Mouse (Mus musculus) liver, postnatal 0 days (tissue): Measurements from ENCODE around the gene Actr1b.

Experiments
- CTCF ChIP-seq: sonication (generic); IDR thresholded peaks from 2 replicates; pipeline ENCODE4 v1.5.1; 2016; ENCODE audit warnings: antibody characterized with exemption, low read depth
- EP300 ChIP-seq: IDR thresholded peaks from 2 replicates; pipeline ENCODE4 v1.6.1; 2016; ENCODE audit warnings: antibody characterized with exemption, low read depth, mild to moderate bottlenecking

GRCm38 (mm10) chr1:36724057-36724431 is 9.8 kb upstream of the Actr1b start:
- TF ChIP-seq CTCF, result no peak
- no peak for TF ChIP-seq EP300
